Mouse (Mus musculus) neural tube, embryonic 12.5 days (tissue): ENCODE measurements around the gene Olfr665. TPM values are rescaled to one million over a fixed set of nuclear protein-coding genes. Genes with fewer than 3 reads are reported as not detected.
"Not testable (repeated sequence)": the region's sequence is repeated elsewhere in the genome, so short reads cannot be mapped to it uniquely, and the experiment has no call there.

Experiments
- ATAC-seq: fragments of 200-750 bp; cut with Nextera tagmentation; 2 replicates; pipeline ENCODE4 v1.8.0; 2017; ENCODE audit warnings: low read depth, mild to moderate bottlenecking, moderate TSS enrichment, moderate library complexity; ENCODE audit not compliant: low FRiP score
- H3K27ac ChIP-seq: fragments of 300-500 bp; sonication (generic); 2 replicates; pipeline ENCODE4 v1.5.1; 2016
- H3K27me3 ChIP-seq: fragments of 300-500 bp; sonication (generic); replicated peaks from 2 replicates; pipeline ENCODE4 v1.6.1; 2016; ENCODE audit warnings: mild to moderate bottlenecking
- H3K36me3 ChIP-seq: fragments of 300-500 bp; sonication (generic); 2 replicates; pipeline ENCODE4 v1.6.1; 2016; ENCODE audit warnings: mild to moderate bottlenecking
- H3K4me1 ChIP-seq: fragments of 300-500 bp; sonication (generic); 2 replicates; pipeline ENCODE4 v1.6.1; 2016
- H3K4me2 ChIP-seq: fragments of 300-500 bp; sonication (generic); replicated peaks from 2 replicates; pipeline ENCODE4 v1.6.1; 2016; ENCODE audit warnings: mild to moderate bottlenecking
- H3K4me3 ChIP-seq: fragments of 300-500 bp; sonication (generic); 2 replicates; pipeline ENCODE4 v1.5.1; 2016
- H3K9ac ChIP-seq: fragments of 300-500 bp; sonication (generic); 2 replicates; pipeline ENCODE4 v1.6.1; 2016; ENCODE audit warnings: mild to moderate bottlenecking
- H3K9me3 ChIP-seq: fragments of 300-500 bp; sonication (generic); 2 replicates; pipeline ENCODE4 v1.6.1; 2016; ENCODE audit warnings: mild to moderate bottlenecking
- WGBS: fragments of 180-500 bp; shearing (Covaris S2); methylation state at CpG from one replicate; pipeline ENCODE4 v1.1.7; 2016; 5-methylcytosine and 5-hydroxymethylcytosine counted together
- polyA plus RNA-seq: library from polyadenylated mRNA; unstranded; fragments of >200 nt; fragmentation: Nextera tagmentation; extraction: Ambion mirVana; gene quantifications from 2 replicates; pipeline ENCODE4 v1.2.1, GENCODE M21; 2016

The Olfr665 gene
- not detected in 2 replicates for polyA plus RNA-seq

GRCm38 (mm10) chr7:104877731-104878130 is at the start of gene Olfr665:
TSS of gene Olfr665 (plus strand) at chr7:104878031.
- H3K4me2 ChIP-seq, result no peak within 1 kb of the TSS
- no peaks in the 10 kb centered on the region for H3K9me3 ChIP-seq
- no peak within 1 kb of the TSS for H3K9ac ChIP-seq
- WGBS, result 56% methylated on average over 1 of the region's 1 CpGs
- H3K4me1 ChIP-seq, result no peaks in the 10 kb centered on the region
- no peak within 1 kb of the TSS for H3K4me3 ChIP-seq
- no peak within 1 kb of the TSS for H3K27ac ChIP-seq
- no peaks in the 10 kb centered on the region for H3K27me3 ChIP-seq
- ATAC-seq, result no peak
- no peaks in the 10 kb centered on the region for H3K36me3 ChIP-seq

GRCm38 (mm10) chr7:104842503-104842902 is 35.3 kb upstream of the Olfr665 start, which contains the start of gene Usp17lb:
TSS of gene Usp17lb (minus strand) at chr7:104842603.
- no peaks in the 10 kb centered on the region for H3K4me1 ChIP-seq
- no peak within 1 kb of the TSS for H3K4me2 ChIP-seq
- H3K27me3 ChIP-seq, result no peaks in the 10 kb centered on the region
- H3K4me3 ChIP-seq, result no peak within 1 kb of the TSS
- no peak within 1 kb of the TSS for H3K27ac ChIP-seq
- no peak for ATAC-seq
- H3K9ac ChIP-seq, result no peak within 1 kb of the TSS
- 82% methylated on average over 1 of the region's 1 CpGs for WGBS
- H3K9me3 ChIP-seq, result no peaks in the 10 kb centered on the region
- H3K36me3 ChIP-seq, result no peaks in the 10 kb centered on the region

GRCm38 (mm10) chr7:104843731-104844287 is 34.0 kb upstream of the Olfr665 start:
- Histone ChIP-seq H3K9ac (no peak overlapping the region), H3K4me2 (no peak overlapping the region), H3K36me3 (no peaks in the 10 kb centered on the region), H3K4me3 (no peak overlapping the region), H3K27me3 (no peaks in the 10 kb centered on the region), H3K9me3 (no peaks in the 10 kb centered on the region), H3K27ac (no peak overlapping the region), H3K4me1 (no peaks in the 10 kb centered on the region)
- ATAC-seq, result no peak
- 82% methylated on average over 1 of the region's 1 CpGs for WGBS

GRCm38 (mm10) chr7:104851546-104851945 is 26.3 kb upstream of the Olfr665 start:
- WGBS, result 80% methylated on average over 2 of the region's 2 CpGs
- not testable (repeated sequence) for H3K4me1 ChIP-seq, H3K9ac ChIP-seq, H3K4me3 ChIP-seq, H3K4me2 ChIP-seq, ATAC-seq, H3K27me3 ChIP-seq, H3K27ac ChIP-seq, H3K9me3 ChIP-seq, H3K36me3 ChIP-seq

- Histone ChIP-seq H3K27me3 (no peaks in the 10 kb centered on the region), H3K27ac (no peak overlapping the region), H3K4me1 (no peaks in the 10 kb centered on the region), H3K9ac (no peak overlapping the region), H3K36me3 (no peaks in the 10 kb centered on the region), H3K9me3 (no peaks in the 10 kb centered on the region), H3K4me3 (no peak overlapping the region), H3K4me2 (no peak overlapping the region)
- no peak for ATAC-seq
- WGBS, result 83% methylated on average over 3 of the region's 3 CpGs
Measured at GRCm38 (mm10) chr7:104855248-104855750, 22.5 kb upstream of the Olfr665 start.

GRCm38 (mm10) chr7:104856709-104857108 is 21.1 kb upstream of the Olfr665 start, which contains the start of gene Usp17la:
TSS of gene Usp17la (plus strand) at chr7:104857009.
- H3K4me1 ChIP-seq, ATAC-seq, H3K4me3 ChIP-seq, H3K4me2 ChIP-seq, H3K36me3 ChIP-seq, H3K9me3 ChIP-seq, H3K9ac ChIP-seq, H3K27me3 ChIP-seq, H3K27ac ChIP-seq: not testable (repeated sequence)
- WGBS, result 76% methylated on average over 2 of the region's 2 CpGs

GRCm38 (mm10) chr7:104857683-104858082 is 20.1 kb upstream of the Olfr665 start:
- no peaks in the 10 kb centered on the region for H3K9me3 ChIP-seq
- ATAC-seq, result no peak
- H3K27ac ChIP-seq, result no peak overlapping the region

GRCm38 (mm10) chr7:104861381-104861780 is 16.4 kb upstream of the Olfr665 start:
- Histone ChIP-seq H3K4me1 (no peaks in the 10 kb centered on the region), H3K27ac (no peak overlapping the region), H3K4me3 (no peak overlapping the region), H3K9me3 (no peaks in the 10 kb centered on the region), H3K4me2 (no peak overlapping the region), H3K27me3 (no peaks in the 10 kb centered on the region), H3K36me3 (no peaks in the 10 kb centered on the region), H3K9ac (no peak overlapping the region)
- ATAC-seq, result no peak
- WGBS, result 81% methylated on average over 3 of the region's 3 CpGs

More at GRCm38 (mm10) chr7:104857683-104858082, 20.1 kb upstream of the Olfr665 start:
- no peaks in the 10 kb centered on the region for H3K4me1 ChIP-seq
- no peak overlapping the region for H3K4me3 ChIP-seq
- H3K4me2 ChIP-seq, result no peak overlapping the region
- WGBS, result 68% methylated on average over 1 of the region's 1 CpGs
- no peaks in the 10 kb centered on the region for H3K27me3 ChIP-seq
- no peaks in the 10 kb centered on the region for H3K36me3 ChIP-seq
- no peak overlapping the region for H3K9ac ChIP-seq

- H3K9me3 ChIP-seq, result no peaks in the 10 kb centered on the region
- H3K4me3 ChIP-seq, result no peak within 1 kb of the TSS
- H3K27me3 ChIP-seq, result no peaks in the 10 kb centered on the region
- H3K9ac ChIP-seq, result no peak within 1 kb of the TSS
- ATAC-seq, result no peak
- no peak within 1 kb of the TSS for H3K4me2 ChIP-seq
- H3K4me1 ChIP-seq, result no peaks in the 10 kb centered on the region
- 78% methylated on average over 2 of the region's 2 CpGs for WGBS
- H3K36me3 ChIP-seq, result no peaks in the 10 kb centered on the region
- H3K27ac ChIP-seq, result no peak within 1 kb of the TSS
Measured at GRCm38 (mm10) chr7:104895852-104896251, 18.0 kb downstream of the Olfr665 start, which contains the start of gene Olfr666. TSS of gene Olfr666 (minus strand) at chr7:104895952.

GRCm38 (mm10) chr7:104921382-104921781 is 43.6 kb downstream of the Olfr665 start, which contains the start of gene Olfr667:
TSS of gene Olfr667 (minus strand) at chr7:104921482.
- Histone ChIP-seq H3K27ac (no peak within 1 kb of the TSS), H3K36me3 (no peaks in the 10 kb centered on the region), H3K4me2 (no peak within 1 kb of the TSS), H3K4me3 (no peak within 1 kb of the TSS), H3K4me1 (no peaks in the 10 kb centered on the region), H3K9ac (no peak within 1 kb of the TSS), H3K9me3 (no peaks in the 10 kb centered on the region), H3K27me3 (no peaks in the 10 kb centered on the region)
- 90% methylated on average over 1 of the region's 1 CpGs for WGBS
- no peak for ATAC-seq

GRCm38 (mm10) chr7:104927957-104928356 is 50.1 kb downstream of the Olfr665 start, which contains the start of gene Olfr668:
TSS of gene Olfr668 (minus strand) at chr7:104928057.
- WGBS, result 73% methylated on average over 1 of the region's 1 CpGs
- H3K27me3 ChIP-seq, result no peaks in the 10 kb centered on the region
- no peak for ATAC-seq

More at GRCm38 (mm10) chr7:104927957-104928356, 50.1 kb downstream of the Olfr665 start, which contains the start of gene Olfr668:
- no peaks in the 10 kb centered on the region for H3K36me3 ChIP-seq
- no peak within 1 kb of the TSS for H3K27ac ChIP-seq
- H3K9ac ChIP-seq, result no peak within 1 kb of the TSS
- no peak within 1 kb of the TSS for H3K4me2 ChIP-seq
- no peaks in the 10 kb centered on the region for H3K4me1 ChIP-seq
- no peak within 1 kb of the TSS for H3K4me3 ChIP-seq
- H3K9me3 ChIP-seq, result no peaks in the 10 kb centered on the region
